Mouse (Mus musculus) kidney, adult 18-20 months (tissue): ENCODE data around the gene Cdk14.
"Not testable (repeated sequence)": the region's sequence is repeated elsewhere in the genome, so short reads cannot be mapped to it uniquely, and the experiment has no call there.

Experiments
- DNase-seq: peaks from one replicate; pipeline ENCODE4 v3.0.0; 2021

The Cdk14 gene

GRCm38 (mm10) chr5:5260966-5261724 lies 159.0 kb downstream of the Cdk14 start:
- no peak for DNase-seq

- no peak for DNase-seq
These were observed 159.8 kb downstream of the Cdk14 start for GRCm38 (mm10) chr5:5260309-5260708.

GRCm38 (mm10) chr5:5254391-5254790 lies 165.7 kb downstream of the Cdk14 start:
- no peak for DNase-seq

GRCm38 (mm10) chr5:5253177-5253576 lies 166.9 kb downstream of the Cdk14 start:
- no peak for DNase-seq

- no peak for DNase-seq
These were observed 172.4 kb downstream of the Cdk14 start for GRCm38 (mm10) chr5:5247671-5248070.

GRCm38 (mm10) chr5:5246534-5247175 lies 173.5 kb downstream of the Cdk14 start:
- DNase-seq, result no peak

GRCm38 (mm10) chr5:5245182-5245581 lies 174.9 kb downstream of the Cdk14 start:
- DNase-seq, result no peak

GRCm38 (mm10) chr5:5243648-5244047 lies 176.5 kb downstream of the Cdk14 start:
- no peak for DNase-seq

- DNase-seq, result no peak
These were observed 177.4 kb downstream of the Cdk14 start for GRCm38 (mm10) chr5:5242704-5243103.

GRCm38 (mm10) chr5:5241088-5241487 lies 179.0 kb downstream of the Cdk14 start:
- no peak for DNase-seq

GRCm38 (mm10) chr5:5240121-5240520 lies 180.0 kb downstream of the Cdk14 start:
- DNase-seq, result no peak

- DNase-seq, result not testable (repeated sequence)
These were observed 185.2 kb downstream of the Cdk14 start for GRCm38 (mm10) chr5:5234935-5235334.

- no peak for DNase-seq
These were observed 193.1 kb downstream of the Cdk14 start for GRCm38 (mm10) chr5:5226966-5227365.

GRCm38 (mm10) chr5:5211780-5212135 lies 208.4 kb downstream of the Cdk14 start:
- no peak for DNase-seq

- DNase-seq, result no peak
These were observed 208.9 kb downstream of the Cdk14 start for GRCm38 (mm10) chr5:5211034-5211779.

- no peak for DNase-seq
These were observed 212.1 kb downstream of the Cdk14 start for GRCm38 (mm10) chr5:5208016-5208415.

- DNase-seq, result no peak
These were observed 214.1 kb downstream of the Cdk14 start for GRCm38 (mm10) chr5:5206012-5206411.

- no peak for DNase-seq
These were observed 225.4 kb downstream of the Cdk14 start for GRCm38 (mm10) chr5:5194562-5195221.

- DNase-seq, result no peak
These were observed 230.5 kb downstream of the Cdk14 start for GRCm38 (mm10) chr5:5189590-5189989.

- DNase-seq, result no peak
These were observed 233.9 kb downstream of the Cdk14 start for GRCm38 (mm10) chr5:5185987-5186742.

GRCm38 (mm10) chr5:5185521-5185920 lies 234.6 kb downstream of the Cdk14 start:
- no peak for DNase-seq

- DNase-seq, result no peak
These were observed 239.4 kb downstream of the Cdk14 start for GRCm38 (mm10) chr5:5180711-5181110.

- DNase-seq, result no peak
These were observed 239.8 kb downstream of the Cdk14 start for GRCm38 (mm10) chr5:5180311-5180710.
